Mouse (Mus musculus) kidney, adult 18-20 months (tissue): ENCODE measurements at regions not wholly inside any gene's neighbourhood (a gene's known extent, or its start where the extent isn't known, plus 50 kb on each side); places are given as distances from the start of the nearest gene placed in this dataset.
A peak's percentile ranks its signal among the peaks of the same experiment; 100 is the strongest.

Experiments used
- DNase-seq: peaks from one replicate; pipeline ENCODE4 v3.0.0; 2021

GRCm38 (mm10) chr5:52920251-52920650 is 86.4 kb downstream of the Anapc4 start:
- DNase-seq = no peak

GRCm38 (mm10) chr5:52920722-52921264 is 87.0 kb downstream of the Anapc4 start:
- DNase-seq = no peak

- DNase-seq = no peak
Observed at GRCm38 (mm10) chr5:52925006-52925405, 91.2 kb downstream of the Anapc4 start.

- no peak for DNase-seq
Observed at GRCm38 (mm10) chr5:52929690-52930089, 95.9 kb downstream of the Anapc4 start.

GRCm38 (mm10) chr5:52933291-52933690 is 99.5 kb downstream of the Anapc4 start:
- DNase-seq = no peak

GRCm38 (mm10) chr5:52937626-52938025 is 100.3 kb upstream of the Slc34a2 start:
- no peak for DNase-seq

- no peak for DNase-seq
Observed at GRCm38 (mm10) chr5:52939994-52940393, 97.9 kb upstream of the Slc34a2 start.

- DNase-seq = no peak
Observed at GRCm38 (mm10) chr5:52940645-52941044, 97.2 kb upstream of the Slc34a2 start.

- no peak for DNase-seq
Observed at GRCm38 (mm10) chr5:52953875-52954274, 84.0 kb upstream of the Slc34a2 start.

- no peak for DNase-seq
Observed at GRCm38 (mm10) chr5:52954713-52955112, 83.2 kb upstream of the Slc34a2 start.

- DNase-seq = no peak
Observed at GRCm38 (mm10) chr5:52964209-52964608, 73.7 kb upstream of the Slc34a2 start.

GRCm38 (mm10) chr5:52971811-52972210 is 66.1 kb upstream of the Slc34a2 start:
- DNase-seq = no peak

GRCm38 (mm10) chr5:52973003-52973402 is 64.9 kb upstream of the Slc34a2 start:
- no peak for DNase-seq

- DNase-seq = peak; percentile 57
Observed at GRCm38 (mm10) chr5:52975557-52976088, 62.3 kb upstream of the Slc34a2 start.

- DNase-seq = no peak
Observed at GRCm38 (mm10) chr5:52977826-52978687, 59.8 kb upstream of the Slc34a2 start.

- DNase-seq = peak; percentile 27
Observed at GRCm38 (mm10) chr5:52979458-52979857, 58.4 kb upstream of the Slc34a2 start.

- DNase-seq = no peak
Observed at GRCm38 (mm10) chr5:52982056-52982455, 55.8 kb upstream of the Slc34a2 start.

GRCm38 (mm10) chr5:52982741-52983140 is 55.1 kb upstream of the Slc34a2 start:
- no peak for DNase-seq
